Mouse (Mus musculus): Measurements from ENCODE around the gene Fbxo39. TPM values are rescaled to one million over a fixed set of nuclear protein-coding genes. Genes with fewer than 3 reads are reported as not detected.

Gene Fbxo39
- polyA plus RNA-seq, 1 experiment from 2014 or later, result not detected

Other genes starting within 250 kb of the Fbxo39 start
- gene Pitpnm3, start 178.7 kb upstream of the Fbxo39 start, polyA plus RNA-seq (2015; fragmentation: Nextera tagmentation; extraction: Ambion mirVana), result 4.5 and 5.3 TPM in 2 replicates
- 1.00 and 1.4 TPM in 2 replicates for gene Gm43951, start 107.6 kb upstream of the Fbxo39 start, polyA plus RNA-seq (2015; fragmentation: Nextera tagmentation; extraction: Ambion mirVana)
- 15.7 and 16.4 TPM in 2 replicates for gene 4933427D14Rik, start 107.0 kb upstream of the Fbxo39 start, polyA plus RNA-seq (2015; fragmentation: Nextera tagmentation; extraction: Ambion mirVana)
- 162 and 174 TPM in 2 replicates for gene Txndc17, start 106.9 kb upstream of the Fbxo39 start, polyA plus RNA-seq (2015; fragmentation: Nextera tagmentation; extraction: Ambion mirVana)
- 49.5 and 55.3 TPM in 2 replicates for gene Med31, start 98.9 kb upstream of the Fbxo39 start, polyA plus RNA-seq (2015; fragmentation: Nextera tagmentation; extraction: Ambion mirVana)
- 1.8 TPM in 2 replicates for gene Slc13a5, start 47.2 kb upstream of the Fbxo39 start, polyA plus RNA-seq (2015; fragmentation: Nextera tagmentation; extraction: Ambion mirVana)
- 3.0 and 10.6 TPM in 2 replicates for gene Xaf1, start 12.8 kb upstream of the Fbxo39 start, polyA plus RNA-seq (2015; fragmentation: Nextera tagmentation; extraction: Ambion mirVana)
- gene Tekt1, start 48.0 kb downstream of the Fbxo39 start, polyA plus RNA-seq (2015; fragmentation: Nextera tagmentation; extraction: Ambion mirVana), result 4.6 and 5.9 TPM in 2 replicates
- gene Smtnl2, start 97.3 kb downstream of the Fbxo39 start, polyA plus RNA-seq (2015; fragmentation: Nextera tagmentation; extraction: Ambion mirVana), result 10.2 and 16.1 TPM in 2 replicates
- gene Ggt6, start 121.1 kb downstream of the Fbxo39 start, polyA plus RNA-seq (2015; fragmentation: Nextera tagmentation; extraction: Ambion mirVana), result 1.2 TPM in 1 of 2 replicates, not detected in the other
- gene Mybbp1a, start 126.9 kb downstream of the Fbxo39 start, polyA plus RNA-seq (2015; fragmentation: Nextera tagmentation; extraction: Ambion mirVana), result 63.1 and 82.7 TPM in 2 replicates
- 9.4 and 12.6 TPM in 2 replicates for gene Spns2, start 175.5 kb downstream of the Fbxo39 start, polyA plus RNA-seq (2015; fragmentation: Nextera tagmentation; extraction: Ambion mirVana)
- 0.06 and 1.1 TPM in 2 replicates for gene Spns3, start 236.1 kb downstream of the Fbxo39 start, polyA plus RNA-seq (2015; fragmentation: Nextera tagmentation; extraction: Ambion mirVana)

Measured in neural tube, embryonic 15.5 days (tissue).